Mouse (Mus musculus) urinary bladder, postnatal 4 days (tissue): ENCODE data around the gene Loxl1.

ENCODE experiments used
- DNase-seq, 2 experiments: peaks; one replicate each; pipeline ENCODE4 v3.0.0; 2021 to 2022; ENCODE audit warnings: low spot score in 2 of 2

Gene Loxl1

GRCm38 (mm10) chr9:58312196-58312943 is 616 bp downstream of the Loxl1 start:
- DNase-seq, result peak in 1 of 2 experiments; percentile 52

- peak in 1 of 2 experiments; percentile 73 for DNase-seq
Measured at GRCm38 (mm10) chr9:58311191-58311910, 1.6 kb downstream of the Loxl1 start.

GRCm38 (mm10) chr9:58310043-58310660 is 2.8 kb downstream of the Loxl1 start:
- peak in 1 of 2 experiments; percentile 51 for DNase-seq

GRCm38 (mm10) chr9:58308395-58308794 is 4.6 kb downstream of the Loxl1 start:
- DNase-seq, result peak; percentile 74 to 76

- DNase-seq, result peak in 1 of 2 experiments; percentile 60
Measured at GRCm38 (mm10) chr9:58305686-58306085, 7.3 kb downstream of the Loxl1 start.

- DNase-seq, result no peak
Measured at GRCm38 (mm10) chr9:58303599-58304271, 9.3 kb downstream of the Loxl1 start.

- DNase-seq, result no peak
Measured at GRCm38 (mm10) chr9:58303115-58303514, 9.9 kb downstream of the Loxl1 start.

GRCm38 (mm10) chr9:58299356-58299799 is 13.6 kb downstream of the Loxl1 start:
- DNase-seq, result peak in 1 of 2 experiments; percentile 57

GRCm38 (mm10) chr9:58297961-58298477 is 15.0 kb downstream of the Loxl1 start:
- DNase-seq, result no peak

- no peak for DNase-seq
Measured at GRCm38 (mm10) chr9:58297065-58297464, 15.9 kb downstream of the Loxl1 start.

GRCm38 (mm10) chr9:58295766-58296361 is 17.1 kb downstream of the Loxl1 start:
- DNase-seq, result peak; percentile 70 to 72

- no peak for DNase-seq
Measured at GRCm38 (mm10) chr9:58295345-58295744, 17.6 kb downstream of the Loxl1 start.

- no peak for DNase-seq
Measured at GRCm38 (mm10) chr9:58294527-58294926, 18.5 kb downstream of the Loxl1 start.

GRCm38 (mm10) chr9:58289901-58290300 is 23.1 kb downstream of the Loxl1 start:
- DNase-seq, result no peak

GRCm38 (mm10) chr9:58289090-58289489 is 23.9 kb downstream of the Loxl1 start:
- DNase-seq, result no peak

- DNase-seq, result no peak
Measured at GRCm38 (mm10) chr9:58283431-58283830, 29.6 kb downstream of the Loxl1 start.

- no peak for DNase-seq
Measured at GRCm38 (mm10) chr9:58281597-58281996, 31.4 kb downstream of the Loxl1 start.

- DNase-seq, result peak in 1 of 2 experiments; percentile 55
Measured at GRCm38 (mm10) chr9:58280259-58281109, 32.5 kb downstream of the Loxl1 start.

- no peak for DNase-seq
Measured at GRCm38 (mm10) chr9:58279780-58280179, 33.2 kb downstream of the Loxl1 start.
